In genomic region chr5:113972589-113973515, GRCm38 (mm10) we compare ENCODE assay signal across 9 mouse cellular contexts. TPM values are rescaled to one million over a fixed set of nuclear protein-coding genes. Genes with fewer than 3 reads are reported as not detected.
A peak's percentile ranks its signal among the peaks of the same experiment; 100 is the strongest.
DNase-seq lines count a peak whose midpoint lies in the region; ATAC-seq and TF ChIP-seq lines count a peak whose summit lies in the region.
"Had no signal": no experiment of that assay in that cellular context is flagged by ENCODE, and none has a peak within 500 bp of the region (broad histone marks: within the 10 kb centered on the region; RNA-seq: fewer than 3 reads in every experiment).

No protein-coding gene starts in this region.

- 18% methylated on average over 18 of the region's 18 CpGs for WGBS in limb, embryonic 12.5 days

- H3K36me3 ChIP-seq in ES-E14 (ENCODE audit: control insufficient read depth, insufficient read depth, low read length, poor library complexity, severe bottlenecking) = peaks cover 2% of the 10 kb centered on the region; the same call in 1 of the 2 replicates
- H3K36me3 ChIP-seq in limb, embryonic 12.5 days = peaks cover 31% of the 10 kb centered on the region

- in situ Hi-C loops in ES-E14 (cut with MboI; ENCODE audit: low sequenced_read_pairs in 2 of 2, unreplicated experiment in 2 of 2) = no loop called here

- 0 out of 2 replicates have a peak overlapping the region, but pooled peaks have one; percentile 8 for H3K9ac ChIP-seq in ES-E14 (ENCODE audit: insufficient read depth, low read depth, low read length, poor library complexity, severe bottlenecking)
- no peak overlapping the region for H3K9ac ChIP-seq in limb, embryonic 12.5 days (replicated peaks)

- no peaks in the 10 kb centered on the region for H3K27me3 ChIP-seq in limb, embryonic 12.5 days

- peaks cover 11 to 34% of the 10 kb centered on the region in 2 experiments; a peak in 3 of 4 replicates for H3K4me1 ChIP-seq in ES-E14 (ENCODE audit: control insufficient read depth in 2 of 2, insufficient read depth in 2 of 2, low read length in 2 of 2, poor library complexity in 1 of 2)
- H3K4me1 ChIP-seq in limb, embryonic 12.5 days (replicated peaks) = peaks cover 42% of the 10 kb centered on the region

- ATAC-seq in limb, embryonic 12.5 days (ENCODE audit: insufficient number of reproducible peaks, insufficient read depth, low FRiP score, low TSS enrichment, low read depth) = no peak

- no peak overlapping the region for H3K4me2 ChIP-seq in limb, embryonic 12.5 days

- peak overlapping the region; percentile 40; the same call in 1 of the 2 replicates for H3K27ac ChIP-seq in ES-E14 (ENCODE audit: insufficient read depth, low read depth, low read length, poor library complexity, severe bottlenecking)
- H3K27ac ChIP-seq in limb, embryonic 12.5 days = 0 out of 2 replicates have a peak overlapping the region, but pooled peaks have one; percentile 29

- H3K4me3 ChIP-seq in ES-E14 (ENCODE audit: insufficient read depth in 1 of 2, low read depth in 1 of 2, low read length in 2 of 2, poor library complexity in 1 of 2, severe bottlenecking in 1 of 2) = peak overlapping the region in 1 of 2 experiments; percentile 31; a peak in 3 of 4 replicates
- H3K4me3 ChIP-seq in limb, embryonic 12.5 days (replicated peaks) = no peak overlapping the region
- H3K4me3 ChIP-seq: myocyte had no signal

- intact Hi-C loops in heart, postnatal 10 days (cut with DNase I) = no loop called here

- H3K9me3 ChIP-seq in ES-E14 (ENCODE audit: control insufficient read depth, insufficient read depth, low read depth, low read length) = no peaks in the 10 kb centered on the region
- H3K9me3 ChIP-seq in limb, embryonic 12.5 days = no peaks in the 10 kb centered on the region

- DNase-seq in ES-E14 (ENCODE audit: low read depth, low spot score) = peak; percentile 81
- peak; percentile 52 for DNase-seq in embryo, embryonic 11 days
- peak; percentile 33 to 41 for DNase-seq in heart, postnatal 10 days
- DNase-seq in retina, embryonic 14.5 days (ENCODE audit: low spot score) = peak; percentile 55
- no peak for DNase-seq in thymus, postnatal 36 days
- no peak for DNase-seq in gastrocnemius, adult 8-10 months (ENCODE audit: low spot score in 2 of 2)
- no peak for DNase-seq in cerebellum, postnatal 36 days

TF ChIP-seq in ES-E14, 5 proteins besides CTCF, POLR2A, EP300 and RAD21:
- no peak for TF ChIP-seq MAFK (IDR thresholded peaks at IDR 0.05; ENCODE audit: insufficient read depth, low read depth, low read length)
- no peak for TF ChIP-seq ZC3H11A (IDR thresholded peaks at IDR 0.05; ENCODE audit: borderline replicate concordance, low read depth, low read length)
- peak; percentile 14; the same call in 1 of the 2 replicates for TF ChIP-seq CHD2 (IDR thresholded peaks at IDR 0.05; ENCODE audit: low read depth, low read length)
- peak; percentile 89 for TF ChIP-seq ZNF384 (IDR thresholded peaks at IDR 0.05; ENCODE audit: low read depth, low read length)
- no peak for TF ChIP-seq HCFC1 (IDR thresholded peaks at IDR 0.05; ENCODE audit: borderline replicate concordance, insufficient read depth, low read length)

RNA-seq across cellular contexts. Expression of gene Ssh1, which starts 20.8 kb away (rescaled TPM):
- 11.8 and 13.4 TPM in 2 replicates for total RNA-seq in ES-E14 (2012; rRNA removed)
- total RNA-seq in heart, postnatal 10 days (2021) = 10 to 100 TPM; 18.6 to 20.3 TPM
- 16.6 and 17.3 TPM in 2 replicates for polyA plus RNA-seq in limb, embryonic 12.5 days (2016; fragmentation: Nextera tagmentation; extraction: Ambion mirVana)
- 1 to 10 TPM; 6.3 to 9.8 (median 6.9) TPM for total RNA-seq in gastrocnemius, adult 8-10 months (2022)

RNA-seq across cellular contexts. Expression of gene Dao, which starts 30.7 kb away (rescaled TPM):
- 0.16 and 0.18 TPM in 2 replicates for total RNA-seq in ES-E14 (2012; rRNA removed)
- total RNA-seq in heart, postnatal 10 days (2021) = not detected
- polyA plus RNA-seq in limb, embryonic 12.5 days (2016; fragmentation: Nextera tagmentation; extraction: Ambion mirVana) = not detected in 2 replicates
- not detected for total RNA-seq in gastrocnemius, adult 8-10 months (2022)
- polyA plus RNA-seq: myocyte had no signal

Comparison
In these comparisons a context has a peak if more than half of its experiments do, and no peak if none do; other contexts are left out.
1. DNase-seq: peak in ES-E14 (single experiment), embryo, embryonic 11 days (single experiment), heart, postnatal 10 days (2 of 2) and retina, embryonic 14.5 days (single experiment); none in thymus, postnatal 36 days (0 of 2), gastrocnemius, adult 8-10 months (0 of 2) and cerebellum, postnatal 36 days (0 of 2).